Mouse (Mus musculus) urinary bladder, adult 18-20 months (tissue): ENCODE data around the gene Sdhaf1.

Experiments
- DNase-seq, 2 experiments: peaks; one replicate each; pipeline ENCODE4 v3.0.0; 2022; ENCODE audit warnings: low spot score in 2 of 2, mixed read lengths in 2 of 2

The Sdhaf1 gene

DNA sequence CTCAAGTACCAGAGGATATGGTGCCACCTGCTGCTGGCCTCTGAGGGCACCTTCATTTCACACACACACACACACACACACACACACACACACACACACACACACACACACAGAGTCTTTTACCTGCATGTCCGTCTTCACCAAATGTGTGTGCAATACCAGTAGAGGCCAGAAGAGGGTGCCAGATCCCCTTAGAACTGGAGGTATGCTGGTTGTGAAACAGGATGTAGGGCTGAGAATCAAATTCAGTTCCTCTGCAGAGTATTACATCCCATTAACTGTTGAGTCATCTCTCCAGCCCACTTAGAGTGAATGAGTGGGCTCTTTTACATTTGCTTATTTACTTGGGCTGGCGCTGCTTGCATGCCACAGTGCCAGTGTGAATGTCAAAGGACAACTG, 1.7 kb upstream of the Sdhaf1 start:
- no peak for DNase-seq

DNA sequence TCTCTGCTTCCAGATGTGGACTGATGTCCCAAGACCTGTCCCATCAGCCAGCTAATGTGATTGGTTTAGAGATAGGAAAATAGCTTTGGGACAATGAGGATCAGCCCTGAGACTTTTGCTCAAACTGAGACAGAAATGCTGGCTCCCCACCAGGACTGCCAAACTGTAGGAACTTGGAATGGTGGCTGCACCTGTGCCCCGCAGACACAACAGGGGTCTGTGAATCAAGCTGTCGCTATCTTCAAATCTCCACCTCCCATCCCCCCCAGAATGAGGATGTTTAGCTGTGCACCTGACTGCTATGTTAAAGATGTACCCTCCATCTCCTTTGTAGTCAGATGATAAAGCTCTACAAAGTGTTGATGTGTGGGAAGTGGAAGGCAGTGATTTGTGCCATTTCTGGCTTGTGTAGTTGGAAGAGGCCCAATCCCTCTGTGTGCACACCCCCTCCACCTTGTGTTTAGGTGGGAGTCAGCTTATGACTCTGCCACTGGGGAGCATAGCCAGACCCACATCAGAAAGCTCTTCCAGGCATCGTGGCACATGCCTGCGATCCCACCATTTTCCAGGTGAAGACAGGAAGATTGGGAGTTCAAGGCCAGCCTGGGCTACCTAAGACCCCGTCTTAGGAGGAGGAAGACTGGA, 727 bp upstream of the Sdhaf1 start:
- no peak for DNase-seq

DNA sequence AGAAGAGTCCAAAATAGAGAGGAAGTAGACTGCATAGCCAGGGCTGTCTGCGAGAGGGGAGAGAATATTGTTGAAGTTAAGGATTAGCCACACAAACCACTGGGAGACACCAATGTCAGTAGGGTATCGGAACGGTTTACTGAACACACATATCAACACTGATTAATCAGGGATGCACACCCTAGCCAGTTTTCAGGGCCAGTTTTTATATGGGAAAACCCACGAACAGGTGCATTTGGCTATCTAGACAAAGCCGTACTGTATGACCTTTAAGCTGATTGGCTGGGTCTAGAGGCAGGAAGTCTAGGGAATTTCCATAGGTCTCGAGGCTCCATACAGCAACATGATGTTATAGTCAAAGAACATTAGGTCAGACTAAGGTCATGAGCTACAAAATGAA, 830 bp downstream of the Sdhaf1 start:
- no peak for DNase-seq

DNA sequence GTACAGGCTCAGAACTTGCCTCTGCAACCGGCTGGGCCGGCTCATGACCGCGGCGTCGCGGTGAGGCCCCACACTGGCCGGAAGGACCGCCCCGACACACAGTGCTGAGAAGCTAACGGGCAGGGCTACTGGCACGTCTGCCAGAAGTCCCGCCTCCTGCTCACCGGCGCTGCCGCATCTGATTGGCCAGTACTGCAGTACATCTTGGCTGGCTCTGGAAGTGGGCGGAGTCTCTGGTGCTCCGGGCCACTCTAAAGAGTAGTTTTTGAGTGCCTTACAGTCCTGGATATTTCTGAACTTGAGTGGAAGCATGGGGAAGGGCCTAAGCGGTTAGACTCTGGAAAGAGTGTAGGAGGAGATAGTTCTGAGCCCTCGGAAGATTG, 1.4 kb downstream of the Sdhaf1 start:
- DNase-seq = peak; percentile 91 to 97

DNA sequence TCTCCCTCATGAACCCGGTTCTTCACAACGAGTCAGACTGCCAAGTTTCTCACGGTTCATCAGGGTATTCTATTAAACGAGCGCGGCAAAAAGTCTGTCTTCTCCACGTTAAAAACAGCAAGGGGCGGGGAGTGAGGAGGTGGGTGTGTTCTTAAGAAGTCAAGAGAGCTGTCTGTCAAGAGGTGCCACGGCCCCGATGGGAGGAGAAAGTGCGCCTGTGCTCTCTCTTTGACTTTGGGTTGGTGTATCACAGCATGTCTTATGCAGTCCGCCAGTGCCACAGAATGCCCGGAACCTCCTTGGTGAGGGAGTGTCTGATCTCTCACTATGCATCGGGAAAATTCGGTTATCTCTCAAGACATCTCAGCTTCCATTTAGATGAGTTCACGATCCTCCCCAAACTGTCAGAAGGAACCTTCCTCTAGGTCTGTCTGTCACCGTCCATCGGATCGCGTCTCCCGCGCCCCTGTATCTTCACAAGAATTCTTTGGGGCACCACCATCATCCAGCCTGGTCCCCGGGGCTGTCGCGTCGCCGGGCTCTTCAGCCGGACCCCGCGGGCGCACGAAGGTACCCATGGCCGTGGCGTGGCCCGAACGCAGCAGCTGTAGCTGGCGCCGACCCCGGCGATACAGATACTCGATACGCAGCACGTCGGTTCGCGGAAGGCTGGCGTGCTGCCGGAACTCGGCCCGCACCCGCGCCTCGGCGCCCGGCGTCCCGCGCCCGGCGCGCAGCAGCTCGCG, 2.0 kb downstream of the Sdhaf1 start, which contains the start of gene E130208F15Rik:
E130208F15Rik (plus strand) TSS at position 202 of the 746 bp plus-strand sequence.
- DNase-seq = peak; percentile 45 to 60

DNA sequence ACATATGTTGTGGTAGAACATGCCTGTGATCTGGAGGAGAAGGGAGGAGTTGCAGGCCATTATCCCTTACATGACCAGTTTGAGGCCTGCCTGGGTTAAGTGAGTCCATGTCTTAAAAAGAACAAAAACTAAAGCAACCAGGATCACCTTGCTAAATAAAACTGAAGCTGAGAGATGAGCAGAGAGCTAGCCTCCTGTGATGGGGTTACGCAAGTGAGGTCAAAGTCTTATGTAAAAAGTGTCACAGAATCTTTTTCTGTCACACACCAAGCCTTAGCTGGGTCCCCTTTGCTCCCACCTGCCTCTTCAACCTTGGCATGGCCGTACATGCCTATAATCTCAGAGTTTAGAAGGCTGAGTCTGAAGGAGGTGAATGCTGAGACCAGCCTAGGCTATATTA, 2.7 kb downstream of the Sdhaf1 start:
- no peak for DNase-seq

DNA sequence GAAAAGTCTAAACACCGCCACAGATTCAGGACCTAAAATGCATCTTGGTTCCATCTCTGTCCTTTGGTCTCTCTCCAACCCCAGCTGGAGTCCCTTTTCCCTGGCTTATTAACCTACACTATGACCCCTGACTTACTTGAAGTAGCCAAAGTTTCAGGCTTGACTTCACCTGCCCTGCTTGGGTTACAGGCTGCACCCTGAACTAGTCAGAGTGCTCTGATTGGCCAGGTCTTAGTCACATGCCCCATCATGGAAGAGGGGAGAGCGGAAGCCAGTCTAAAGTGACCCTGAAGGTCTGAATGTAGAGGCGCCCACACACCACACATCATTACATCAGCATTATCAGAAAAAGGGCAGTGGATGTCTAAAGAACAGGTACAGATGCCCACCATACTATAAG, 5.6 kb downstream of the Sdhaf1 start:
- DNase-seq = no peak

DNA sequence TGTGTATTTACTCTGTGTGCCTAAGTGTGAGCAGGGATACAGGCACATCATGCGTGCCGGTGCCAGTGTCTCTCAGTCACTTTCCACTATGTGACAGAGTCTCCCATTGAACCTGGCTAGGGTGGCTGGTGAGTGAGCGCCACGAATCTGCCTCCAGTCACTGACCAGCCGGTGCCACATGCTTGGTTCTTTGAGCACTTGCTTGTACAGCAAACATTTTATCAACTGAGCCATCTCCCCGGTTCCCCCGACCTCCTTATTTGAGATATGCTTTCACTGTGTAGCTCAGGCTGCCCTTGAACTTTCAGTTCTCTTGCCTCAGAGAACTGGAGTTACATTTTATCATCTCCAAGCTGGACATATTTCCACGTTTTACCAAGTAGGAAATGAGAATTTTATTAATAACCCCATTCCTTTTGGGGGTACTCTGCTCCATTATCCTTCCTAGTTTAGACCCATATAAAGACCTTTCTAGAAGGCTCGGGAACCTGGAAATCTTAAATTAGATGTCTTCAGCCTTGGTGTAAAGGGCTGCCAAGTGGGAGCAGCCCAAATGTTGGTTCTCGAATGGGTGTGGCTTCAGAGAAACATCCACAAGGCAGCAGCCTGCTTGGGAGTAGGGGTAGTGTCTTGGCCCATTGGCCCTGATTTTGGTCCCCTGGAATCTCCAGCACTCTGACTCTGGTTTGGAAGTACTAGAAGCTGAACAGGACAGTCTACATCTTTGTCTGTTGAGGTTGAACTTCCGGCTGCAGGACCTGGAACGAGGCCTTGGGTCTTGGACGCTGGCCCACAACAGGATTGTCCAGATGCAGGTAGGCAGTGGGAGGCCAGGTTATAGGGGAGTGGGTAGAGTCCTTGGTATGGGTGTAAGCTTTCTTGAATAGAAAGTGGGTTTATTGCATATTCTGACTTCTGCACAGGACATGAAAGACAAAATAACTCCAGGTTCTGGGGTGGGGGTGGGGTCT, 7.9 kb downstream of the Sdhaf1 start:
- DNase-seq = no peak

DNA sequence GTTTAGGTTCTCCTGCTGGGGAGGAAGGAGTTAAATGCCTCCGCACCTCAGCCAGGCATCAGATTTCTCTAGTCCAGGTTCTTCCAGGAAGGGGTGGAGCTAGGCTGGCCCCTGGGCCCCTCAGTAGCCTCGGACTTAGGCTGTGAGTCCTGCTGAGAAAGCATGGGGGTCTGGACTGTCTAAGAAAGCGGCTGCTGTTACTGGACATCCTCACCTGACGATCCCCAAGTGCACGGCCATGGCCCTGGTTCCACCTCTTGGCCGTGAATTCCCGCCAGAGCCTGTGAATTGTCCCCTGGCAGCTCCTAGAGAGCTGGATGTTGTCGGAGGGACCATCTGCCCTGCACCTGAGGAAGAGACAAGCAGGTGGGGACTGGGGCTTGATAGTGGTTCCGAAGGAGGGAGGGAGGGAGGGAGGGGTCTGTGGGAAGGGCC, 9.0 kb downstream of the Sdhaf1 start, which contains the start of gene Syne4:
Syne4 (plus strand) TSS at position 87 of the 435 bp plus-strand sequence.
- no peak for DNase-seq

DNA sequence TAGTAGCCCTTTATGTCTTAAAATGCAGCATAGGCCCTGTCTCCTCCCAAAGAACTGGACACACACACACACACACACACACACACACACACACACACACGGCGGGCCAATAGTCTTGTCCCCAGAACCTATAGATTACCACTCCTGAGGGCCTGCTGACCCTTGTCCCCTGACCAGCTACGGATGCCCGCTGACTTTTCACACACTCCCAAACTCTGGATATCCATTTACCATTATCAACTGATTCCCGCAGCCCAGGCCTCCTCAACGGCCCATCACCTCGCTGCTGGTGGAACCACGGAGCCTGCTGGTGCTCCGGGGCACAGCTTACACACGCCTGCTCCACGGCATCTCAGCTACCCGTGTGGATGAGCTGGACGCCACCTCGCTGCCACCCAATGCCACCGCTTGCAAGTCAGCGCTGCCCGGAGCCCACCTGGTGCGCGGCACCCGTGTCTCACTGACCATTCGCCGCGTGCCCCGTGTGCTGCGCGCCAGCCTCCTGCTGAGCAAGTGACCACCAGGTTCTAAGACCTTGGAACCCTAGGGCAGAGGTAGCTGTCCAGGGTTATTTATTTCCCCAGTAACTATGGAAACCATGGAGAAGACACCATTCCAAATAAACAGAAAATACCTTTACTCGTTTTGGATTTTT, 9.9 kb downstream of the Sdhaf1 start:
- no peak for DNase-seq

DNA sequence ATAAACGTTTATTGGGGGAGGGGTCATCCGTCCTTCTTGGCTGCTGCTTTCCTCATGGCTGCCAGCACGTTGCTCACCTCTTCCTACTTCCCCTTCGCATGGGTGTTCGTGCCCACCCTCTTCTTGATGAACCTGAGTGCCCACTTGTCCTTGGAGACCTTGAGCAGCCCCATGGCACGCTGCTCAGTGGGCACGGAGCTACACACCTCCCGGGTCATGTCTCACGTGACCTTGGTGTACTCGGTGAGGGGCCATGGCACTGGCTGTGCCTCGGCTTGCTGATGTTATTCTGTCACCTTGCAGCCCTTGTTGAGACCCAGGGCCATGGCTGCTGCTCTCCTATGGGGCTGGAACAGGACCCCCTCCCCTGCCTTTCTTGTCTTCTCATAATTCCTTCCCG, 13.6 kb downstream of the Sdhaf1 start:
- no peak for DNase-seq

DNA sequence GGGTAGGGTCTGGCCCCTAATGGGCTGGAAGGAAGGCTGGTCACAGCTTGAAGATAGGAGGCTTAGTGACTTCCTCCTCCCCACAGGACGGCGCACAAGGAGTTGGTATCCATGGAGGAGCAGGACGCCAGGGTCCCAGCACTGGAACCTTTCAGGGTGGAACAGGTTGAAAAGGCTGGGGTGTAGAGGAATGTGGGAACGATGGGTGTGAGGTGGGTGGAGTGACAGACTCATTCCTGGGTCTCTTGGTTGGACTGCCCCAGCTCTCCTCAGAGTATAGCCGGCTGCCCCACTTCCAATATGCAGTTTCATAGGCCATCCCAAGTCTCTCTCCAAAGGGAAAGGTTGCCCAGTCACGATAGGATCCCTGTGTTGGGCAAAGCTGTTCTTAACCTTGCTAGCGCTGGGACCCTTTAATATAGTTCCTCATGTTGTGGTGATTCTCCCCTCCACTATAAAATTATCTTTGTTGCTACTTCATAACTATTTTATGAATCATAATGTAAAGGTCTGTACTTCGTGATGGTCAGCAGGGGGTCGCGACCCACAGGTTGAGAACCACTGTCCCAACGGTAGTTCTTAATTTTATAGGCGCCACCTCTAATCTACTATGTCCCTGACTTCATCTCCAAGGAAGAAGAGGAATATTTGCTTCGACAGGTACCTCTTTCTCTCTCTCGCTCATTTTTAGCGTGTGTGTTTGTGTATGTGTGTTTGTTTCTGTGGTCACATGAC, 14.1 kb downstream of the Sdhaf1 start:
- no peak for DNase-seq

DNA sequence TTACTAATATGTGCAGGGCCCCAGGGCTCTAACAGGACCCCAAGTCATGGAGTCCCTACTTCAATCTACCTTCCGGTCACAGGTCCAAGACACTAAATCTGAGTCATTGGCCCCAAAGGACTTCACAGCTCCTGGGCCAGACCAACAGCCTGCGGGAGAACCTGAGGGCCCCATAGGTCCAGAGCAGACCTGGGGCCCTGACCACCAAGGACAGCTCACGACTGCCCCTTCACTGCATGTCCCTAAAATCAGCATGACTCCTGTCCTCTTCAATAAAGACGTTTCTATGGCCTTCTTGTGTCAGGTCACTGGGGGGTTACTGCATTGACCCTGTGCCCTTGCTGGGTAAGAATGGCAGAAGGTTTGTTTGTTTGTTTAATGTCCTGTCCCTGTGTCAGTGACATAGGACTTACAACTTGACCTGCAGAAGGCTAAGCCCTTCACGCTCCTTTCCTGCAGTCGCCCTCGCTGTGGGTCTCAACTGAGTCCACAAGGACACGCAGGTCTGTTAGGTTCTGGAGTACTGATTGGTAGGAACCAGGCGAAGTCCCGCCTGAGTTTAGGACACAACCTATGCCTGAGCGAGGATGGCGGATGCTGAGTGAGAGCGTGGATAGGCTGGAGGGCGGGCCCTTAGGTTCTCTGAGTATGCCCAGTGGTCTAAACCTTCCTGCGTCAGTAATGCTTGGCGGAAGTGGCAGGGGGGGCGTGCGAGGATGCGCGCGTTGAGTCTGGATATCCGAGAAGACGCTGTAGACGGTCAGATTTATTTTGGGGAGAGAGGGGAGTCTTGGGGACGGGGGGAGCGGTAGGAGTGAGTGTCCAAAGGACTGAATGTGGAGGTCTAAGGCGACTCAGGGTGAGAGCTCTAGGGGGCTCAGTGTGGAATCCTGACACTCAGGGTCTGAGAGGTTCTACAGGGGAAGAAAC, 15.4 kb downstream of the Sdhaf1 start, which contains the start of gene Alkbh6:
Alkbh6 (plus strand) TSS at position 642 of the 930 bp plus-strand sequence.
- DNase-seq = peak; percentile 55 to 93

DNA sequence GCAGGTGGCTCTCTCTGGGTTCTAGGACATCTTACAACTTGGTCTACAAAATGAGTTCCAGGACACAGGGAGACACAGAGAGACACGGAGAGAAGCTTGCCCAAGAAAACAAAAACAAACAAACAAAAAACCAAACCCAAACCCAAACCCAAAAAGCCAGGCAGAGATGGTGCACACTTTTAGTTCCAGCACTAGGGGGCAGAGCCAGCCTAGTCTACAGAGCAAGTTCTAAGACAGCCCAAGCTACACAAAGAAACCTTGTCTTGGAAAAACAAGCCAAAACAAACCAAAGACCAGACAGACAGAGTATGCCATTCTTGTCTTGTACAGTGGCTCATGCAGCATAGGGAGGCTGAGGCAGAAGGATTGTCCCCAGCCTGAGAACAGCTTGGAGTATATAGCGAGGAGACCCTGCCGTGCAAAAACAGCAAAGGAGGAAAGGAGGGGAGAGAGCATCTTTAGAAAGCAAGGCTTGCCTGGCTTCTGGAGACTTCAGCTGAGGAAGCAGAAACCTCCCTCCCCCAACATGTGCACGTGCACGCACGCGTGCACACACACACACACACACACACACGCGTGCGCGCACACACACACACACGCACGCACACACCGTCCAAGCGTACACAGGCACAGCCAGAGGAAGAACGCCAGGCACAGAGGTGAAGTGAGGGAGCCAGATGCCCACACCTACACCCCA, 17.5 kb downstream of the Sdhaf1 start:
- no peak for DNase-seq

DNA sequence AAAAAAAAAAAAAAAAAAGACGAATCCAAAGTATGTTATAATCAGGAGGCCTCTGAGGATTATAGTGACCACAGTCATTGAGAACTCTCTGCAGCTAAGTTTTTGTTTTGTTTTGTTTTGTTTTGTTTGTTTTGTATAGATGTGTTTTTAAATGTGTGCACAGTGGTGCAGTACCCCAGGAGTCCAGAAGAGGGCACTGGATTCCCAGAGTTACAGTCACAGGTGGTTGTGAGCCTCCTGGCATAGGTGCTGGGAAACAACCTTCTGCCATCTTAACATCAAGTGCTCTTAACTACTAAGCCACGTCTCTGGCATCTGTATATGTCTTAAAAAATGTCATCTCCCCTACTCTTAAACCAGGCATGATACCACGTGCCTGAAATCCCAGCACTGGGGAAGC, 22.8 kb downstream of the Sdhaf1 start:
- DNase-seq = no peak

DNA sequence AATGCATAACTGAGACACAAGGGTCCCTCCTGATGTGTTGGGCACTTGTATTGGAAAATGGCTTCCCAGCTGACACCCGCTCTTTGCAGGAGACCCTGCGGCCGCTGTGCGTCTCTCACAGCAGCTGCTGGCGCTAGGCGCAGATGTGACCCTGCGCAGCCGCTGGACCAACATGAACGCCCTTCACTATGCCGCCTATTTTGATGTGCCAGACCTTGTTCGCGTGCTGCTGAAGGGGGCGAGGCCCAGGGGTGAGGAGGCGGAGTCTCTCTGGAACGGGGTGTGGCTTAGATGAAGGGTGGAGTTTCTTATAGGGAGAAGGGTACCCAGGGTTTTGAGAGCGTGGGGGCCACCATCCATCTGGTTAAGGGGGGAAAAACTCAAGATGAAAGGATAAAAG, 26.4 kb downstream of the Sdhaf1 start:
- no peak for DNase-seq

DNA sequence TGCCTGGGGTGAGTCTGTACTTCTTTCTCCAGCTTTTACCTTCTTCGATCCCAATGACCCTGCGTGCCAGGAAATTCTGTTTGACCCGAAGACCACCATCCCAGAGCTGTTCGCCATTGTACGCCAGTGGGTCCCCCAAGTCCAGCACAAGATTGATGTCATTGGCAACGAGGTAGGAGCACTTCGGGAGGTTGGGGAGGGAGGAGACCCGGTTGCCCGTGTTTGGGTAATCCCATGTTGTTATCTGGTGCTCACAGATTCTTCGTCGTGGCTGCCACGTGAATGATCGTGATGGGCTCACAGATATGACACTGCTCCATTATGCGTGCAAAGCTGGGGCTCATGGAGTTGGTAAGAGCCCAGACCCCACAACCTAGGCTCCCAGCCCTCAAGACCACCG, 26.9 kb downstream of the Sdhaf1 start:
- no peak for DNase-seq

DNA sequence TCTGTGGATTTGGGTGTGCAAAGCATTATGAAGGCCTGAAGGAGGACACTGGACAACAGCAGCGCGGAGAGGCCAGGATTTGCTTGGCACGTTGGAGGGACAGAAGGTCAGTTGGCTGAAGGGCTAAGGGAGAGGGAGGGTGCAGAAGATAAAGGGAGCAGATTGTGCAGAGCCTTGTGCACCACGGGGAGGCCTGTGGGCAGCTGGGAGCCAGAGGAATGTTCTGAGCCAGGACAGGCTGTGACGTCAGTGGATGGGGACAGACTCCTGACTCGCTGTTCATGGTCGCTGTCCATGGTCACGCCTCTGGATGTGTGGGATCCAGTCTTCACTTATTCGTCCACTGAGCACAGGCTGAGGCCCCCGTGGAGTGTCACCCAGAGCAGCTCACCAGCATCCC, 28.6 kb downstream of the Sdhaf1 start:
- DNase-seq = no peak

DNA sequence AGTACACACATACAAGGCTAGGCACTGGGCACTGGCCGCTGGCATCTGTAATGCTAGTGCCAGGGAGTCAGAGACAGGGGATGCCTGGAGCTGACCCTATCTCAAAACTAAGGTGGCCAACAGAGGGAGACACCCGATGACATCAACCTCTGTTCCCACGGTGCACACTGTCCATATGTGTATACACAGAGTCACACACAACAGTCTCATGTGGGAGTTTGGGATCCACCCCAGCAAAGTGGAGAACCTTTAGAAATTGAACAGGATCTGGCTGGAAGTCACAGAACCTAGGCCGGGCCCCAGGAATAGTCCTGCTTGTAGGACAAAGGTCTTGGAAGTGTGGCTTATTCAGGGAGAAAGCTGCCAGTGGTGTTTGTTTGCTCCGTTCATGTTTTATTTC, 29.4 kb downstream of the Sdhaf1 start:
- no peak for DNase-seq
